Mouse (Mus musculus) left cerebral cortex, adult 8-10 months (tissue): ENCODE measurements around the gene Krtap4-6. TPM values are rescaled to one million over a fixed set of nuclear protein-coding genes. Genes with fewer than 3 reads are reported as not detected.
"Not testable (repeated sequence)": the region's sequence is repeated elsewhere in the genome, so short reads cannot be mapped to it uniquely, and the experiment has no call there.

Experiments used
- DNase-seq, 2 experiments: peaks; one replicate each; pipeline ENCODE4 v3.0.0; 2022; ENCODE audit warnings: low spot score in 2 of 2
- total RNA-seq, 4 experiments: library from RNA; stranded (reverse); gene quantifications; 2 replicates each; pipeline ENCODE4 v1.2.4; 2022

Gene Krtap4-6
- total RNA-seq, result not detected

GRCm38 (mm10) chr11:99665860-99666259 is at the start of gene Krtap4-6:
Gene Krtap4-6, minus strand, starts transcription at chr11:99665960.
- no peak for DNase-seq

GRCm38 (mm10) chr11:99690463-99690862 is 24.7 kb upstream of the Krtap4-6 start, which contains the start of gene Gm14190:
Gene Gm14190, minus strand, starts transcription at chr11:99690740.
- no peak for DNase-seq

GRCm38 (mm10) chr11:99685235-99685634 is 19.5 kb upstream of the Krtap4-6 start:
- not testable (repeated sequence) for DNase-seq

DNA sequence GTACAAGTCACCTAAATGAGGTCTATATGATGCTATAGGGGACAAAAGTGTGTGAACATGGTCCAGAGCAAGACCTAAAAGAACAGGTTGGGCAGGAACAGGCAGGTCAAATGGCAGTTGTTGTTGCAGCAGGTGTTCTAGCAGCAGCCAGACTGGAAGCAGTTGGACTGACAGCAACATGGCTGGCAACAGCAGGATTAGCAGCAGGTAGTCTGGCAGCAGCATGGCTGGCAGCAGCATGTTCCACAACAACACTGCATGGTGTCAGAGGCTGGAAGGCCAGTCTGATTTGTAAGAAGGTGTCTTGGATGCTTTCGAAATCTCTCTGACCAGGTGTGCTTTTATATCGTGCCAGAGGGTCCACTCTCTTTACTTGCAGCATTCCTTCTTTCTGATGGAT is 17.7 kb upstream of the Krtap4-6 start:
- DNase-seq, result no peak

DNA sequence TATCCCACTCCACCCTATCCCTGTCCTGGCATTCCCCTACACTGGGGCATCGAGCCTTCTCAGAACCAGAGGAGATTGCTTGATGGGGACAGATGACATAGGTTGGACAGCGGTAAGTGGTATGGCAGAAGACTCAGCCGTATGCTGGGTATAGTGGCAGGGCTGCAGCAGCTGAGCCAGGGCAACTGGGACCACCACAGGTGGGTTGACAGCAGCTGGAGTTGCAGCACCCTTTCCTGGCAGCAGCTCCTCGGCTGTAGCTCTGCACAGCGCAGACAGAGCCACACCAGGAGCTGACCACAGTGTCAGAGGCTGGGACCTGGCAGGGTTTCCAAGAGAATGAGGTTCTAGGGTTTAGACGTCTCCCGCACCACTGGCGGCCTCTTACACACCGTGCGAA is 3.0 kb downstream of the Krtap4-6 start:
- DNase-seq, result no peak

- DNase-seq, result no peak
These were observed 6.5 kb downstream of the Krtap4-6 start for GRCm38 (mm10) chr11:99659256-99659655.

GRCm38 (mm10) chr11:99658467-99659010 is 7.2 kb downstream of the Krtap4-6 start, which contains the start of gene Gm11563:
Gene Gm11563, minus strand, starts transcription at chr11:99658960.
- not testable (repeated sequence) for DNase-seq

DNA sequence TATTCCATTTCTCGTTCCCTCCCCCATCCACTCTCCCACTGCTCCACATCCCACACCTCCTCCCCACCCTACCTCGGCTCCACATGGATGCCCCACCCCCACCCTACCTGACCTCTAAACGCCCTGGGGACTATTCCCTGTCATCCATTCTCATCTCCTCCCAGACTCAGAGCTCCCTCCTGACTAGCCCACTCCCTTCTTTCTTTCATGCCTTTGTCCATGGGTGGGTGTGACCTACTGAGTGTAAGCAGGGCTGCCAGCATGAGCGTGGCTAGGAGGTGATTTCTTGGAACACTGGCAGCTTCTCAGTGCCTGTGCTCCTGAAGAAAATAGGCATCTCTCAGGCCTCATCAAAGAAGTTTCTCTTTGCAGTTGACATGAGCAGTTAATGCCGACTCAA is 8.7 kb downstream of the Krtap4-6 start:
- DNase-seq, result no peak

DNA sequence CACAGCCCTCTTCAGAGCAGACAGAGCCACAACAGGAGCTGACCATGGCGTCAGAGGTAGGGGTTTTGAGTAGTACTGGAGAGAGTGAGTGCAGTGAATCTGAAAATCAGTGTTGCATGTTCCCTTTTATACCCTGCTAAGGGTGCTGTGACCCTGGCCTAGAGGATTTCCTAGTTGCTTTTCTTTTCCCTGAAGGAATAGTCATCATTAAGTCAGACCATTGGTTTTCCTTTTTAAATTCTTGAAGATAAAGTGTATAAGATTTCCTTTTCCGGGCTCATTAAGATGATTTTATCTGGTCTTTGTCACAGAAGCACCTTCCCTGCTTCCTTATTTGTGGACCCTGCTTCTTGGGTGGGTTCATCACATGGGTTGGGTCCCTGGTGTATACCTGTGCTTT is 15.6 kb downstream of the Krtap4-6 start, which contains the start of gene Gm11555:
Gene Gm11555, minus strand, starts transcription at position 101 of the 400 bp plus-strand sequence.
- DNase-seq, result no peak

DNA sequence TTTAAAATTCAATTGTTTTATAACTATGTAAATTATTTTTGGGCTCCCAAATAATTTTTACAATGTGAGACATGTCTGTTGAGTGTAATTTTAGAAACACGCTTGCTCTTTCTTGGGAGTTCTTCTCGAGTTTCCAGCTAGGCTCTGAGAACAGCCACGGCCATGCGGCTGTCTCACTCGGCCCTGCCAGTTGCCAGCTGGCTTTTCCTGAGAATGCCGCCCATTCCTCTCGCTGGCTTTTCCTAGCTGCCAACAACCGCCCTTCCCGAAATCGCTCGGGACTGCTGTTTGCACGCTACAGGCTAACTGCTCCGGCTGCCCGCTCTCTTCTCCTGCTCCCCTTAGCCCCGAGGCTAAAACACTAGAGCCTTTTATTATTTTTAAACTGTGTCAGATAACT is 19.3 kb downstream of the Krtap4-6 start:
- DNase-seq, result no peak

GRCm38 (mm10) chr11:99644351-99644750 is 21.4 kb downstream of the Krtap4-6 start:
- DNase-seq, result no peak

DNA sequence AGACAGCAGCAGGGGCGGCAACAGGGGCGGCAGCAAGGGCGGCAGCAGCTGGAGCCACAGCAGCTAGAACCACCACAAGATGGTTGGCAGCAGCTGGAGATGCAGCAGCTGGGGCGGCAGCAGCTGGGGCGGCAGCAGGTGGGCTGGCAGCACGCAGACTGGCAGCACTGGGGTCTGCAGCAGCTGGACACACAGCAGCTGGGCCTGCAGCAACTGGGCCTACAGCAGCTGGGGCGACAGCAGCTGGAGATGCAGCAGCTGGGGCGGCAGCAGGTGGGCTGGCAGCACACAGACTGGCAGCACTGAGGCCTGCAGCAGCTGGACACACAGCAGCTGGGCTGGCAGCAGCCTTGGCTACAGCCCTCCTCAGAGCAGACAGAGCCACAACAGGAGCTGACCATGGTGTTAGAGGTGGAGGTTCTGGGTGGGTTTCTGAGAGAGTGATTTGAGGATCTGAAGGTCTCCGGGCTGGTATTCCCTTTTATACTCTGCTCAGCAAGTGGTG is 22.1 kb downstream of the Krtap4-6 start, which contains the start of gene Krtap4-7:
Gene Krtap4-7, minus strand, starts transcription at position 455 of the 505 bp plus-strand sequence.
- not testable (repeated sequence) for DNase-seq

GRCm38 (mm10) chr11:99640926-99641325 is 24.8 kb downstream of the Krtap4-6 start:
- no peak for DNase-seq

- no peak for DNase-seq
These were observed 28.7 kb downstream of the Krtap4-6 start for GRCm38 (mm10) chr11:99637086-99637485.

DNA sequence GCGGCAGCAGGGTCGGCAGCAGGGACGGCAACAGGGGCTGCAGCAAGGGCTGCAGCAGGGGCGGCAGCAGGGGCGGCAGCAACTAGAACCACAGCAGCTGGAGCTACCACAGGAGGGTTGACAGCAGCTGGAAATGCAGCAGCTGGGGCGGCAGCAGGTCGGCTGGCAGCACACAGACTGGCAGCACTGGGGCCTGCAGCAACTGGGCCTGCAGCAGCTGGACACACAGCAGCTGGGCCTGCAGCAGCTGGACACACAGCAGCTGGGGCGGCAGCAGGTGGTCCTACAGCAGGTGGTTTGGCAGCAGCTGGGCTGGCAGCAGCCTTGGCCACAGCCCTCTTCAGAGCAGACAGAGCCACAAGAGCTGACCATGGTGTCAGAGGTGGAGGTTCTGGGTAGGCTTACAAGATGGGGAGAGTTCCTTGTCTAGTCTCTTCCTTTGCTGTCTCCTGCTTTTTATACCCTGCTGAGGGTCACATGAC is 31.1 kb downstream of the Krtap4-6 start, which contains the start of gene Krtap4-2:
Gene Krtap4-2, minus strand, starts transcription at position 432 of the 482 bp plus-strand sequence.
- DNase-seq, result no peak

- peak in 1 of 2 experiments; percentile 17 for DNase-seq
These were observed 32.5 kb downstream of the Krtap4-6 start for GRCm38 (mm10) chr11:99633293-99633692.

DNA sequence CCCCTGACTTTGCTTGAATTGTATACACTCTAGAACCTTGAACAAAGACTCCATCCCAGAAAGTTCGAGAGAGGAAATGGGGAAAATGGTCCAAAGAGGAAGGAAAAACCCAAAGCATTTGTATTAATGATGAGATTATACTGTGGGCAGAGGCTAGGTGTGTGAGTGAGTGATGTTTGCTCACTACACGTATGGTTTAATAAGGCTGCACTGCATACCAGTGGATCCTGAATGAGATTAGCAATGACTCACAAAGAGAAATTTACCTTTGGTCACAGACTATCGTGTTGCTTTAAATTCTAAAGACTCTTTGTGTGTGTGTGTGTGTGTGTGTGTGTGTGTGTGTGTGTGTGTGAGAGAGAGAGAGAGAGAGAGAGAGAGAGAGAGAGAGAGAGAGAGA is 34.9 kb downstream of the Krtap4-6 start:
- no peak for DNase-seq

GRCm38 (mm10) chr11:99628138-99628537 is 37.6 kb downstream of the Krtap4-6 start, which contains the start of gene Krtap4-1:
Gene Krtap4-1, minus strand, starts transcription at chr11:99628238.
- DNase-seq, result no peak

DNA sequence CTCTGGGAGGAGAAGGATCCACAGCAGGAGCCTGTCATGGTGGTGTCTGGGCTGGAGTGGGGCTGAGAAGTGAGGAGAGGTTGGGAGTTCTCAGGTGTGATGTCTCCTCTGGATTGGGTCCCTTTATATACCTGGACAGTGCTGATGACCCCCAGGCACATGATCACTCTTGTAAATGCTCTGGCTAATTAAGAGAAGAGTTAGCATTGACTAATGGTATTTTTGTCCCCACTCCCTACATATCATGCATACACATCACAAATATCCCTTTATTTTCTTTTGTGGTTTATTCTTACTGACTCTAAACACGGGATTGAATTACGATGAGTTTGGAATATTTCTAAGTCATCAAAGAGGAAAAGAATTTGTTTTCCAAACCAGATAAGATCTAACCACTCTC is 45.4 kb downstream of the Krtap4-6 start, which contains the start of gene Gm11562:
Gene Gm11562, minus strand, starts transcription at position 101 of the 400 bp plus-strand sequence.
- DNase-seq, result no peak
